Mouse (Mus musculus) forebrain, embryonic 12.5 days (tissue): Measurements from ENCODE around the gene Klhl25. TPM values are rescaled to one million over a fixed set of nuclear protein-coding genes. Genes with fewer than 3 reads are reported as not detected.
"Not testable (repeated sequence)": the region's sequence is repeated elsewhere in the genome, so short reads cannot be mapped to it uniquely, and the experiment has no call there.

Source experiments
- ATAC-seq: fragments of 200-750 bp; cut with Nextera tagmentation; 2 replicates; pipeline ENCODE4 v1.8.0; 2017; ENCODE audit warnings: moderate TSS enrichment; ENCODE audit not compliant: low FRiP score
- H3K27ac ChIP-seq: fragments of 300-500 bp; sonication (generic); 2 replicates; pipeline ENCODE4 v1.5.1; 2016; ENCODE audit warnings: mild to moderate bottlenecking
- H3K27me3 ChIP-seq: fragments of 300-500 bp; sonication (generic); 2 replicates; pipeline ENCODE4 v1.6.1; 2016; ENCODE audit warnings: mild to moderate bottlenecking
- H3K36me3 ChIP-seq: fragments of 300-500 bp; sonication (generic); replicated peaks from 2 replicates; pipeline ENCODE4 v1.6.1; 2016; ENCODE audit warnings: mild to moderate bottlenecking
- H3K4me1 ChIP-seq: fragments of 300-500 bp; sonication (generic); 2 replicates; pipeline ENCODE4 v1.6.1; 2016
- H3K4me2 ChIP-seq: fragments of 300-500 bp; sonication (generic); 2 replicates; pipeline ENCODE4 v1.6.1; 2016; ENCODE audit warnings: mild to moderate bottlenecking, moderate library complexity
- H3K4me3 ChIP-seq: fragments of 300-500 bp; sonication (generic); replicated peaks from 2 replicates; pipeline ENCODE4 v1.5.1; 2016; ENCODE audit warnings: mild to moderate bottlenecking
- H3K9ac ChIP-seq: fragments of 300-500 bp; sonication (generic); 2 replicates; pipeline ENCODE4 v1.6.1; 2016; ENCODE audit warnings: mild to moderate bottlenecking
- H3K9me3 ChIP-seq: fragments of 300-500 bp; sonication (generic); 2 replicates; pipeline ENCODE4 v1.6.1; 2016
- WGBS: fragments of 180-500 bp; shearing (Covaris S2); methylation state at CpG from one replicate; pipeline ENCODE4 v1.1.7; 2016; 5-methylcytosine and 5-hydroxymethylcytosine counted together
- polyA plus RNA-seq: library from polyadenylated mRNA; unstranded; fragments of >200 nt; fragmentation: Nextera tagmentation; extraction: Ambion mirVana; gene quantifications from 2 replicates; pipeline ENCODE4 v1.2.1, GENCODE M21; 2016

The Klhl25 gene
- polyA plus RNA-seq, 1 experiment from 2014 or later = 25.6 TPM

DNA sequence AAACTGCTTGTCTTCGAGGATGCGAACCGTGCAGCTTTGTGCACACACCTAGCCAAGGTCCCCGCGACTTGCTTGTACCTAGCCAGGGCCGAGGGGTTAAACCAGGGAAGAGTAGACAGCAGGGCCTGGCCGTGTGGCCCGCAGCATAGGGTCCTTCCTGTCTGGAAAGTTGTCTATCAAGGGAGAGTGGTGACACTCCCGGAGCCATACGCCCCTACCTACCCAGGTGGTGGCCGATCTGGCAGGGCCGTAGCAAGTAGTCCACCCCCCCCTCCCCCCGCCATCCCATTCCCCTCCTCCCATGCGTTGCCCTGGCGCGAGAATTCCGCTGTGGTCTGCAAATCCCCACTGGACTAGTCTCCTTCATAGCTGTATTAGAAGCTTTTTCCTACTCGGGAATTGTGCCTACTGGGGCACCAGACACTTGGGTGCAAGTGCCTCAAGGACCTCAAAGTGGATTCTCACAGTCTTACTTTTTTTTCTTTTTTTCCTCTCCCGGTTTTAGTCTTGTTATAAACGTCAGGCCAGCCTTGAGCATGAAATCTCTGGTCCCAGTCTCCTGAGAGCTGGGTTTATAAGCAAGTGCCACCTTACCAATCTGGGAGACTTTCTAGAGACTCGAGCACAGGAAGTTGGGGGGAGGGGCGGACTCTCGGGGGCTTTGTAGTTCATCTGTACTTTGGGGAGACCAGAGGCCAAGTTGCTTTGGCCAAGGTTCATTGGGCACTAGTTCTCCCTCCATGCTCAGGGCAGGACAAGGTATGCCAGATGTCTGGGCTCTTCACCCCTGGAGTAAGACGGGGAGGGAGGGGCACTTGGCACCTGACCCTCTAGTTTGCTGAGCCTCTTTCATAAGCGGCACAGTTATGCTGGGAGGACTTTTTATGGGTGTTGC is 913 bp downstream of the Klhl25 start:
- Histone ChIP-seq H3K4me3 (peak overlapping the region; percentile 81), H3K9me3 (no peaks in the 10 kb centered on the region), H3K27ac (peak overlapping the region; percentile 81; the same call in 1 of the 2 replicates), H3K36me3 (no peaks in the 10 kb centered on the region; the same call in 1 of the 2 replicates), H3K9ac (peak overlapping the region; percentile 83), H3K27me3 (no peaks in the 10 kb centered on the region), H3K4me1 (peaks cover 48% of the 10 kb centered on the region), H3K4me2 (peak overlapping the region; percentile 91)
- ATAC-seq = peak; percentile 44; the same call in 1 of the 2 replicates
- WGBS = 2% methylated on average over 25 of the region's 25 CpGs

DNA sequence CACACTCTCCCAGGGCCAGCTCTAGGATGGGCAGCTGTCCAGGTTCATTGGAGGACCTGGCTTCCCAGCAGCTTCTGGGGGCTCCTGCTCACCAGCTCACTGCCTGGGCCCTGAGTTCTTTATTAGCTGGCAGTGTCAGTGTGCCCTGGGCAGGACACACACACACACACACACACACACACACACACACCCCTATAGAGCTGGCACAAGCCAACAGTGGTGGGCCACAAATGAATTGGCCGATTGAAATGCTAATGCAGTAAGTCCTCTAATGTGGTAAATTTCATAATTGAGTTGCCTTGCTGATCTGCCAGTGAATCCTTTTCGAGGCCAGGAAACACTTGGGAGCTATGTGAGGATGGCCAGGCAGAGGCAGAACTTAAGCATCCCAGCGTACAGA is 2.3 kb downstream of the Klhl25 start:
- not testable (repeated sequence) for H3K36me3 ChIP-seq, H3K27ac ChIP-seq, H3K9ac ChIP-seq, ATAC-seq, H3K4me2 ChIP-seq, H3K4me3 ChIP-seq, H3K9me3 ChIP-seq, H3K27me3 ChIP-seq
- peaks cover 62% of the 10 kb centered on the region for H3K4me1 ChIP-seq
- WGBS = 47% methylated on average over 1 of the region's 3 CpGs

GRCm38 (mm10) chr7:75851290-75851689 is 3.2 kb downstream of the Klhl25 start:
- Histone ChIP-seq H3K36me3 (no peaks in the 10 kb centered on the region; the same call in 1 of the 2 replicates), H3K9ac (no peak overlapping the region), H3K27me3 (no peaks in the 10 kb centered on the region), H3K4me1 (peaks cover 70% of the 10 kb centered on the region), H3K4me2 (no peak overlapping the region), H3K27ac (no peak overlapping the region), H3K4me3 (no peak overlapping the region), H3K9me3 (no peaks in the 10 kb centered on the region)
- no peak for ATAC-seq
- WGBS = 88% methylated on average over 10 of the region's 10 CpGs

DNA sequence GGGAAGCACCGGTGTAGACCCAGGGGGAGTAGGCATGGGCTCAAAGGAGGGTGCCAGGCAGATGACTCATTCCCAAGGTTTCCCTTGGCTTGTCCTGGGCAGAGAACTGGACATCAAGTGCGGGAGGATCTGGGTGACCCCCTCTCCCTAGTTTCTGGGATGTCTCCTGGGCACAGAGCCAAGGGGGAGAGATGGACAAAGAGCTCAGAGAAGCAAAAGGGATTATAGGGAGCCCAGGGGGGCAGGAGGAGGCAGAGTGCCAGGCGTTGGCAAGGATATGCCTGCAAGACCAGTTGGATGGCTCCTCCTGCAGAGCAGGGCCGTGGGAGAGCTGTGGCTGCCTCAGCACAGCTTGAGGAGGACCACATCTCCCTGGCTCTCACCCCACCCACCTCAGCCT is 4.3 kb downstream of the Klhl25 start:
- peak overlapping the region; percentile 15 for H3K4me2 ChIP-seq
- ATAC-seq = no peak
- no peak overlapping the region for H3K4me3 ChIP-seq

DNA sequence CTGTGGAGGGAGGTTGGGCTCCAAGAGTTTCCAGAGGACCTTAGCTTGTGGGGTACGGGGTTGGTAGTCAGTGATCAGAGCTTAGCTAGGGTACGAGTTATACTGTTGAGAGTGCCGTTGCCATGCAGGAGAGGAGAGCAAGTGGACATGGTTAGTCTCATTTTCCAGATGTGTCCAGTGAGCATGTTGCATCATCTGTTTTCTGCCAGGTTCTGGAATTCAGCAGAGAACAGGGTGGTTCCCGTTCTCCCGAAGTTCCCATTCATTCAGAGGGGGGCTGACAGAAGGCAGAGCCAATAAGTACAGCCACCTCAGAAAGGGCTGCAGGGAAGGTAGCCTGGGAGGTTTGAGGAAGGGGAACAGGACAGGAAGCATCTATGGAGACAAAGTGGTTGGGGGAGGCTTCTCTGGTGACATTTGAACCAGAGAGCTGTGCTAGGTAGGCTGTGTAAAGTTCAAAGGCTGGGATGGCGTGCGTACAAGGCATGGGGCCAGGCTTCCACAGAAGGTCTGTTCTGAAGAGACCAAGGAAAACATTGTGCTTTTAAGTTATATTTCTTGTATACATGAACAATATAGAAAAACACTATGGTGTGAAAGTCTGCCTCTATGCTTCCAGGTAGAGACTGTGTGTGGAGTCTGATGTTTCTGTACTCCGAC is 5.2 kb downstream of the Klhl25 start:
- ATAC-seq = no peak
- Histone ChIP-seq H3K9me3 (no peaks in the 10 kb centered on the region), H3K27me3 (no peaks in the 10 kb centered on the region), H3K4me2 (no peak overlapping the region; the same call in 1 of the 2 replicates), H3K4me1 (peaks cover 67% of the 10 kb centered on the region), H3K4me3 (no peak overlapping the region), H3K36me3 (no peaks in the 10 kb centered on the region; the same call in 1 of the 2 replicates), H3K27ac (peak overlapping the region; percentile 82), H3K9ac (no peak overlapping the region)
- 68% methylated on average over 8 of the region's 8 CpGs for WGBS

More for the DNA sequence above, 4.3 kb downstream of the Klhl25 start:
- WGBS = 42% methylated on average over 4 of the region's 4 CpGs
- Histone ChIP-seq H3K27ac (peak overlapping the region; percentile 82), H3K36me3 (no peaks in the 10 kb centered on the region; the same call in 1 of the 2 replicates), H3K4me1 (peaks cover 70% of the 10 kb centered on the region), H3K9me3 (no peaks in the 10 kb centered on the region), H3K9ac (0 out of 2 replicates have a peak overlapping the region, but pooled peaks have one; percentile 12), H3K27me3 (no peaks in the 10 kb centered on the region)

DNA sequence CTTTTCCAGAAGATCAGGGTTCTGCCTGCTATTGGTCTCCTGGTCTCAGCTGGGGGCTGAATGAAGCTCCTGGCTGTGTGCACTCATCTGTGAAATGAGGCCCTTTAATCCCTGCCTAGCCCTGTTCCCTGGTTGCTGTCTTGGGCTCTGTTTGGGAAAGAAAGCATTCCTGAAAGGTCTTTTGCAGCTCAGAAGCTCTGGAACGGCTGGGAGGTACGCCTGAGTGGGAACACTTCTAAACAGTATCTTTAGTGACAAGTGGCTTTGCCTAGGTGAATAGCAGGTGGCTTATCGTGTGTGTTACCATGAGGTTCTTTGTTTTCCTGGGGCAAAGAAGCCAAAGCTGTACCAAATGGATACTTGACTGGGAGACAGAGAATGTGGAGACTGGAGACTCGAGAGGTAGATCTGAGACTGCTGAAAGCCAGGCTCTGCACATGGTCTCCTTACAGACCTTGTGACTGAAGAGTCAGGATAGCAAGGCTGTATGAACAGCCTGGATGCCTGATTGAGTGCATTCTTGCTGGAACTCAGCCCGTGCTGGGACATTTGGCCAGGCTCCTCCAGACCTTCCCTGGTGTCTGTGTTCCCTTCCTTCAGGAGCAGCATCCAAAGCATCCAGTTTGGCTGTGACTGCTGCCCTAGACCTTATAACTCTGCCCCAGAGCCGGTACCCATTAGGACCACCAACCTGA is 6.3 kb downstream of the Klhl25 start:
- no peaks in the 10 kb centered on the region for H3K9me3 ChIP-seq
- 14% methylated on average over 6 of the region's 6 CpGs for WGBS
- H3K4me3 ChIP-seq = no peak overlapping the region
- H3K36me3 ChIP-seq = peaks cover 4% of the 10 kb centered on the region
- peaks cover 60% of the 10 kb centered on the region for H3K4me1 ChIP-seq
- peak; percentile 52; the same call in 1 of the 2 replicates for ATAC-seq
- no peaks in the 10 kb centered on the region for H3K27me3 ChIP-seq
- H3K27ac ChIP-seq = peak overlapping the region; percentile 82
- H3K9ac ChIP-seq = 0 out of 2 replicates have a peak overlapping the region, but pooled peaks have one; percentile 5
- peak overlapping the region; percentile 19 for H3K4me2 ChIP-seq

GRCm38 (mm10) chr7:75855028-75855427 is 6.9 kb downstream of the Klhl25 start:
- peaks cover 57% of the 10 kb centered on the region for H3K4me1 ChIP-seq
- no peak overlapping the region for H3K4me3 ChIP-seq
- ATAC-seq = 0 out of 2 replicates have a peak, but pooled peaks have one; percentile 12
- peaks cover 9% of the 10 kb centered on the region for H3K36me3 ChIP-seq
- 0 out of 2 replicates have a peak overlapping the region, but pooled peaks have one; percentile 5 for H3K9ac ChIP-seq
- peak overlapping the region; percentile 19 for H3K4me2 ChIP-seq
- H3K9me3 ChIP-seq = no peaks in the 10 kb centered on the region
- 65% methylated on average over 6 of the region's 6 CpGs for WGBS
- no peaks in the 10 kb centered on the region for H3K27me3 ChIP-seq
- peak overlapping the region; percentile 82 for H3K27ac ChIP-seq

- no peak overlapping the region for H3K27ac ChIP-seq
Measured at GRCm38 (mm10) chr7:75856259-75856658, 8.1 kb downstream of the Klhl25 start.

GRCm38 (mm10) chr7:75859771-75860196 is 11.7 kb downstream of the Klhl25 start:
- H3K4me1 ChIP-seq = peaks cover 18% of the 10 kb centered on the region
- 91% methylated on average over 9 of the region's 9 CpGs for WGBS
- no peaks in the 10 kb centered on the region for H3K27me3 ChIP-seq
- H3K36me3 ChIP-seq = peaks cover 23% of the 10 kb centered on the region
- no peaks in the 10 kb centered on the region for H3K9me3 ChIP-seq
- no peak overlapping the region for H3K9ac ChIP-seq
- H3K27ac ChIP-seq = no peak overlapping the region
- H3K4me3 ChIP-seq = no peak overlapping the region
- H3K4me2 ChIP-seq = no peak overlapping the region
- ATAC-seq = no peak

More at GRCm38 (mm10) chr7:75856259-75856658, 8.1 kb downstream of the Klhl25 start:
- H3K9ac ChIP-seq = no peak overlapping the region
- WGBS = 91% methylated on average over 11 of the region's 11 CpGs
- no peaks in the 10 kb centered on the region for H3K9me3 ChIP-seq
- no peak overlapping the region for H3K4me2 ChIP-seq
- H3K36me3 ChIP-seq = peaks cover 10% of the 10 kb centered on the region
- H3K27me3 ChIP-seq = no peaks in the 10 kb centered on the region
- peaks cover 53% of the 10 kb centered on the region for H3K4me1 ChIP-seq
- ATAC-seq = no peak
- H3K4me3 ChIP-seq = no peak overlapping the region

DNA sequence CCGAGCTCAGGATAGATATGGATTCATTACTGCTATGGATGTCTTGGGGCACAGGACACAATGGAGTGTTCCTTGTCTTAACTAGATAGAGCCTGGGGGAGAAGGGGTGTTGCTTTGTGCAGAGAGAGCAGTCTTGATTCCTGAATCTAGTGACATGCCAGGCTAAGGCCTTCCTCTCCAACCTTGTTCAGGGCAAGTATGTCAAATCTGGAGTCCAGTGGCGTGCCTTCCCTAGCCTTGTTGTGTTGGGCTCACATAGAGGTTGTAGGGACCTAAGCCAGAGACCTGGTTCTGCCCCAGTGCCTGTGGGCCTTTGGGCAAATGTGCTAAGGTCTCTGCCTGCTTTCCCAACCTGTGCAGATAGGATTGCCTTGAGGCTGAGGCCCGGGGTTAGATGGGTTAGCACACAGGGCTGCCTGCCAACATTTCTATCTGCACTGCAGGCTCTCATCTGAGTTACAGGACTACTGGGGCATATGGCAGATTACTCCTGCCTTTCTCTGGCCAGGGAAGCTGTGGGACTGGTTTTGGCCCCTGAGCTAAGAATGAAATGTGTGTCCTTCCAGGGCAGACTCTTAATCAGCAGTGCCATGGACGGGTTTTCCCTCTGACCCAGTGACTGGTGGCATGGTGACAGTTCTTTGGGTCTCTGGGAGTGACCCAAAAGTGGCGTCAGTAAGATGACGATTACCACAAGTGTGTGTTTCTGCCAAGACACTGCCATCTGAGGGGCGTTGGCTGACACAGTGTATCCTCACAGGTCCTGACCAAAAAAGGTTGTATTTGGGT is 13.7 kb downstream of the Klhl25 start:
- WGBS = 93% methylated on average over 7 of the region's 7 CpGs
- H3K9ac ChIP-seq, H3K4me2 ChIP-seq, H3K27me3 ChIP-seq, ATAC-seq, H3K9me3 ChIP-seq, H3K27ac ChIP-seq, H3K4me3 ChIP-seq, H3K4me1 ChIP-seq: not testable (repeated sequence)
- H3K36me3 ChIP-seq = peaks cover 43% of the 10 kb centered on the region

DNA sequence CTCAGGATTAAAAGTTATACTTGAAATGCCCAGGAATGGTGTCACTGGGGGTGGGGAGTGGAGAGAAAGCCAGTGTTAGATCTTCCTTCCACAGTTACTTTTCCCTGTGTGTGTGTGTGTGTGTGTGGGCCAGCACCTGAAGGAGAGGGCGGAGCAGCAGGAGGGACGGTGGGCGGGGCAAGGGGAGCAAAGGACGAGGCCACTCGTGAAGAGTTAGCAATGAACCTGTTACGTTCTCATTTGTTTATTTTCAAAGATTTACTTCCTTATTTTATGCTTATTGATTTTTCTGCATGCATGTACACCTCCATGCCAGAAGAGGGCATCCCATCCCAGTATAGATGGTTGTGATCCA is 14.3 kb downstream of the Klhl25 start:
- WGBS = 94% methylated on average over 6 of the region's 6 CpGs
- not testable (repeated sequence) for H3K9me3 ChIP-seq, H3K27me3 ChIP-seq, H3K4me1 ChIP-seq, H3K4me2 ChIP-seq, H3K9ac ChIP-seq, H3K4me3 ChIP-seq, H3K27ac ChIP-seq, ATAC-seq
- H3K36me3 ChIP-seq = peaks cover 49% of the 10 kb centered on the region
